Mouse (Mus musculus) embryonic fibroblast, embryonic 13.5 days (primary cell): ENCODE measurements at regions not wholly inside any gene's neighbourhood (a gene's known extent, or its start where the extent isn't known, plus 50 kb on each side); places are given as distances from the start of the nearest gene placed in this dataset.

Source experiments
- CTCF ChIP-seq: IDR thresholded peaks from 2 replicates; pipeline ENCODE4 v1.5.1; 2011; ENCODE audit warnings: mild to moderate bottlenecking, control low read depth, low read length, moderate library complexity, borderline replicate concordance; ENCODE audit not compliant: insufficient read depth
- POLR2A ChIP-seq: IDR thresholded peaks from 2 replicates; pipeline ENCODE4 v1.6.1; 2011; ENCODE audit warnings: low read depth, mild to moderate bottlenecking, control low read depth, low read length, moderate library complexity

DNA sequence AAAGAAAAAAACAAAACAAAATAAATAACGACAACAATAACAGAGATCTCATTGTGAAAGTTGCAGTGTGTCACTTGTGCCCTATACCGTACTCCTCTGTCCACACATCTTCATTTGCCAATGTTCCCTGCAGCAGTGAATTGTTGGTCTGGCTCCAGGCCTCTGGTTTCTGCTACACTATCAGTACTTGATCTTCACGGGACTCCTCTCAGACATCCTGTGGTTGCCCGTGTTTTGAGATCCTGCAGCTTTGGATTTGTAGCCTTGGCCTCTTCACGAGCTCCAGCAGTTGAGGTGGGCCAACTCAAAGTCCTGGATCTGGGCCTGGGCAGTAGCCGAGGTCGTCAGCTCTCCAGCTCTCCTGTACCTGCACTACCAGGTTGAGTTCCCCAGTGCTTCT, 72.4 kb upstream of the Thpo start:
- TF ChIP-seq POLR2A = no peak
- no peak for TF ChIP-seq CTCF
